Mouse (Mus musculus) liver, adult (tissue): ENCODE results near the gene Atpif1.

Experiments used
- GATA4 ChIP-seq: IDR thresholded peaks from 2 replicates; pipeline ENCODE4 v1.6.1; 2014; ENCODE audit warnings: mild to moderate bottlenecking, low read length; ENCODE audit not compliant: insufficient replicate concordance

Atpif1 gene

DNA sequence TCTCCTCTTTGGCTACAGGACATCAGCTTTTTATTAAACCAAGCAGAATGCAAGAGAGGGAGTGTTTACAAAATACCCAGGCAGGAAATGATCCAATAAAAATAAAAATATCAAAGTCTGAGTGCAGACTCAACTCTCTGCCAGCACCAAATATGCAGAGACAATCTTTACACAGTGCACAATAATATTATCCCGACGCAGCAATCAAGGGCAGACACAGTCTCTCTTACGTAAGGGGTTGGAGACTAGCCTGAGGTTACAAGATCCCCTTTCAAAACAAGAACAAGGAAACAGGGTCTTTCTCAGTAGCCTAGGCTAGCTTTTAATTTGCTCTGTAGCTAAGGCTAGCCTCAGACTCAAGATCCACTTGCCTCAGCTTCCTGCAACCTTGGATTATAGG is 44.9 kb downstream of the Atpif1 start:
- TF ChIP-seq GATA4 = no peak

DNA sequence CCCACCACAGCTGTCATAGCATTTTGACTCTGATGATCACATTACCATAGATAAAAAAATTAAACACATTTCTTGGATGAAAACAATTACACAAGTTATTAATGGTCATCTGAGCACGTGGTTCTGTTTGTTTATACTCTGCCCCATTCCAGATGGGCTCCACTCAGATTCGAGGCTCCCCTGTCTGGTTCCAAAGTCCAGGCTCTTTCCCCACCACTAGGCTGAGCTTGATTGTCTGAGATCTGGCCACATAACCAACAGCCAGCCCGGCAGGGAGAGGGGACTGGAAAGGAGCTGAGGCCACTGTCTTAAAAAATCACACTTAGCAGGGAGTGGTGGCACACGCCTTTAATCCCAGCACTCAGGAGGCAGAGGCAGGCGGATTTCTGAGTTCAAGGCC is 48.6 kb downstream of the Atpif1 start:
- TF ChIP-seq GATA4 = no peak

DNA sequence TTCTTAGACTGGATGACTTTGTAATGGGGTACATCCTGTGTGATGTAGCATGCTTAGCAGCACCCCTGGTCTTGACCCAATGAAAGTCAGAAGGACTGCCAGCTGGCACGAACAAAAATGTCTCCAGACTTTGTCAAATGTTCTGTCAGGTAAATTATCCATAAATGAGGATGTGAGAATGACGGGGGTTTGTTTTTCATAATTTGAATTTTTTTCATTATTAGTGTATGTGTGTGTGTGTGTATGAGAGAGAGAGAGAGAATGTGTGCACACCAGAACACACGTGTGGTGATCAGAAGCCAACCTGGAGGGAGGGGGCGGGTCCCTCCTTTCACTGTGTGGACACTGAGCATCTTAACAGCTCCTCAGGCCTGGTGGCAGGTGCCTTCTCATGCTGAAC is 49.2 kb downstream of the Atpif1 start:
- TF ChIP-seq GATA4 = no peak

DNA sequence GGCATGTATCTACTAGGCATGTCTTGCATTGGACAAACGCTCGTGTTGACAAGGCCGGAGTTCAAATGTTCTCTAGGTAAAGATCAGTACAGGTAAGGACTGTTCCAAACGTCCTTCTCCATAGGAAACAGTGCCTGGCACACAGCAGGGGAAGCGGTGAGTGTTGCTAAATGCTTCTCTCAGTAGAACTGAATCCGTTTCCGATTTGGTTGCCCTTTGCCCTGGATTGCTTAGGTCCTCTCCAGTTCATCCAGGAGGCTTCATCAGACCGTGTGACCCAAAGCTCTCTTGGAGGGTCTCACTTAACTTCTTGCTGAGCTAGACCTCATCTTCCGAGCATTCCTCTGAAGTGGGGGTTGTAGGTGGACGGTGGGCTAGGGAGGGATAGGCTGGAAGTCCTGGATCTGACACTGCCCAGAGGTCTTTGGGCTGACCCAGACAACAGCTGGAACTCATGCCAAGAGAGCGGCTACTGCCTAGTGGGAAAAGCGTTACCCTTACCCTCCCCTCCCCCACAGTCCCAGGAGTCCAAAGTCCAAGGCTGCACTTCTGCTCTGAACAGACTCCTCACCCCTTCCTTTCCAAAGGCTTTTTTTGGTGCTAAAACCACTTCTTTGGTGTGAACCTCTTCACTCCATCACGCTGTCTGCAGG is 50.4 kb downstream of the Atpif1 start:
- no peak for TF ChIP-seq GATA4
